Mouse (Mus musculus): ENCODE data around the gene Tubg1. TPM values are rescaled to one million over a fixed set of nuclear protein-coding genes. Genes with fewer than 3 reads are reported as not detected.

Tubg1 gene
- total RNA-seq, 2 experiments from 2014 or later, result 24.4 to 27.3 TPM

DNA sequence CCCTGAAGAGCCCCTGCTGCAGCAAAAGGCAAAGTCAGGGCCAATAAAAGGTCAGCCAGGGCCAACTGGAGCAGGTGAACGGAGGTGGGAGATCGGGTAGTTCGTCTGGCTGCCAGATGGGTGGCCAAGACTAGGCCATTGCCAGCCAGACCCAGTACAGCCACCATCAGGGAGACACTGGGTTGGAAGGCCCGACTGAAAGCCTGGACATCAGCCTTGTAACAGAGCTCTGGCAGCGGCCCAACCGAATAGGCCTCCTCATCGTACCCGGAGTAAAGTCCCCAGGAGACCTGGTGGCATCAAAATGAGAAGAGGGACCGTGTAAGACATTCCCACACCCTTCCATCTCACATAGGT lies 54.6 kb downstream of the Tubg1 start:
- DNase-seq (ENCODE audit: low spot score), result no peak
- intact Hi-C loops (cut with DNase I), result loop anchor here (1.0 kb wide), 2 partner anchors 78 to 92 kb away; partner anchors contain the start of gene Coasy

DNA sequence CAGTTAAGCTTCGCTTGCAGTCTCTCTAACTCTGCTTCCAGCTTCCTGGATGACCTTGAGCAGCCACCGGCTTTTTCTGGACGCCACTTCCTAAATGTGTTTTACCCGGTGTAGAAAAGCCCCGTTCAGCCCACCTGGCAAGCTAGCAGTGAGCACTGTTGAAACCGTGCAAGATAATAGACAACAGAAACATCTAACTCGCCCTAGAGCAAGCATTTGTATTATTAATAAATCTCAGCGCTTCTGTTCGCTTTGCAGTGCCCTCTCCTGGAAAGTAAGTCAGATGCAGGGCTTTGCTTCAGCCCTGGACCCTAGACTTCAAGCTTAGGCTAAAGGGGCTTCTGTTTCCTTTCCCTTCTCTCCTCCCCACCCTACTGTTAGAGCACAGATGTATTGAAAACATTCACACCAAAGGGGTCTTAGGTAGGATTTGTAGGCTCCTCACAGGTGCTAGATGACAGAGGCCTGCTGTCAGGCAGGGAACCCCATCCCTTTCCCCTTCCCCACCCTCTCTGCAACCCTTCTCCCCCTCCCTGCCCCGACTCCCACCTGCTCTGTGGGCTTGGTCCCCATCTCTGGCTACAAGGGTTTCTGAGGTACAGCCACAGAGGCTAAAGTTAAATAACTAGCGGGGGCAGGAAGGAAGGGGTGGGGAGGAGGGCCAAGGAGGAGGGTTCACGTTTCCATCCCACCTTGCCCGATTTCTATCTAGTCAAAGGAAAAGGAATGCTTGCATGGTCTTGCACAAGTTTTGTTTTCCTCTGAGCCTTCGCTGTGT lies 55.3 kb downstream of the Tubg1 start, which contains the start of gene Ccr10:
Ccr10 (minus strand) TSS at position 593 of the 778 bp plus-strand sequence.
- intact Hi-C loops (cut with DNase I), result loop anchor here (1.0 to 5.0 kb wide), 3 partner anchors 79 to 193 kb away; partner anchors contain the start of gene Coasy
- no peak for DNase-seq (ENCODE audit: low spot score)

DNA sequence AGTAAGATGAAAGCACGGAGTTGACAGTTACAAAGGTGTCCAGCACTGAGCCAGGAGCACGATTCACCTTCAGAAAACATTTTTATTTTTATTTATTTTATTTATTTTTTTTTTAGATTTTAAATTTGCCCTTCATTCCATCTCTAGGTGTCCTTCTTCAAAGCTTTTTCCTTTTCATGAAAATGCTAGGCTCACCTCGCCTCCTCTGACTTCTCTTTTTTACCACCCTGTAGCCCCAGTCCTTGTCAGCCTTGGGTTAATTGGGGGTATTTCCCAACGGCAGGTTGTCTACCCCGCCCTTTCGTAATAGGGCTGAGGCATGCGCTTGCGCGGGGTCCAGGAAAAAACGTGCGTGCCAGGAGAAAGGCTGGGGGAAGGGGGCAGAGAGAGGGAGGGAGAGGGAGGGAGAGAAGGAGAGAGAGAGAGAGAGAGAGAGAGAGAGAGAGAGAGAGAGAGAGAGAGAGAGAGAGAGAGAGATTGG lies 55.9 kb downstream of the Tubg1 start:
- intact Hi-C loops (cut with DNase I), result loop anchor here (5.0 kb wide), 1 partner anchor 193 kb away; no protein-coding TSS in a partner anchor
- DNase-seq (ENCODE audit: low spot score), result no peak

Small RNA genes within 50 kb of the gene (microRNA-seq; reads per million reads assigned to microRNA genes)
- gene Gm27626, result not detected

Other genes with a start within 250 kb of the Tubg1 start
- 100 to 1,000 TPM in 1 of 2 experiments, 10 to 100 TPM in 1; 91.3 to 119 TPM for gene Stat3, start 180.4 kb upstream of the Tubg1 start, total RNA-seq (2021)
- gene Cavin1, start 149.1 kb upstream of the Tubg1 start, total RNA-seq (2021), result 100 to 1,000 TPM; 275 to 277 TPM
- gene Atp6v0a1, start 110.5 kb upstream of the Tubg1 start, total RNA-seq (2021), result 10 to 100 TPM; 84.7 to 87.3 TPM
- 1 to 10 TPM; 8.0 to 8.7 TPM for gene Naglu, start 49.9 kb upstream of the Tubg1 start, total RNA-seq (2021)
- under 1 TPM; 0.55 to 0.64 TPM for gene Hsd17b1, start 41.5 kb upstream of the Tubg1 start, total RNA-seq (2021)
- gene Coasy, start 37.4 kb upstream of the Tubg1 start, total RNA-seq (2021), result 10 to 100 TPM; 15.8 to 17.1 TPM
- gene Mlx, start 32.7 kb upstream of the Tubg1 start, total RNA-seq (2021), result 10 to 100 TPM; 19.1 to 21.4 TPM
- 1 to 10 TPM; 3.1 TPM for gene Psmc3ip, start 24.5 kb upstream of the Tubg1 start, total RNA-seq (2021)
- 10 to 100 TPM; 34.0 to 35.5 TPM for gene Retreg3, start within 50 bp of the Tubg1 start, total RNA-seq (2021)
- 1 to 10 TPM; 2.5 to 3.9 TPM for gene Tubg2, start 36.0 kb downstream of the Tubg1 start, total RNA-seq (2021)
- gene Cntnap1, start 50.6 kb downstream of the Tubg1 start, total RNA-seq (2021), result 1 to 10 TPM; 1.7 to 2.4 TPM
- 10 to 100 TPM; 24.5 to 28.5 TPM for gene Plekhh3, start 51.4 kb downstream of the Tubg1 start, total RNA-seq (2021)
- under 1 TPM in 1 of 2 experiments, not detected in 1; 0.14 TPM for gene Ccr10, start 55.5 kb downstream of the Tubg1 start, total RNA-seq (2021)
- gene Ezh1, start 106.5 kb downstream of the Tubg1 start, total RNA-seq (2021), result 10 to 100 TPM; 26.0 to 30.4 TPM
- gene Ramp2, start 126.1 kb downstream of the Tubg1 start, total RNA-seq (2021), result 100 to 1,000 TPM in 1 of 2 experiments, 10 to 100 TPM in 1; 80.9 to 123 TPM
- gene Vps25, start 133.8 kb downstream of the Tubg1 start, total RNA-seq (2021), result 10 to 100 TPM; 78.2 to 85.0 TPM
- gene Wnk4, start 140.6 kb downstream of the Tubg1 start, total RNA-seq (2021), result 10 to 100 TPM in 1 of 2 experiments, 1 to 10 TPM in 1; 9.6 to 14.6 TPM
- gene Cntd1, start 159.1 kb downstream of the Tubg1 start, total RNA-seq (2021), result under 1 TPM; 0.10 to 0.28 TPM
- 10 to 100 TPM; 89.0 to 96.9 TPM for gene Coa3, start 159.2 kb downstream of the Tubg1 start, total RNA-seq (2021)
- 100 to 1,000 TPM in 1 of 2 experiments, 10 to 100 TPM in 1; 92.8 to 102 TPM for gene Becn1, start 182.3 kb downstream of the Tubg1 start, total RNA-seq (2021)
- gene Psme3, start 196.3 kb downstream of the Tubg1 start, total RNA-seq (2021), result 10 to 100 TPM; 80.6 to 88.8 TPM
- 1 to 10 TPM; 1.8 to 2.2 TPM for gene Aoc2, start 205.1 kb downstream of the Tubg1 start, total RNA-seq (2021)
- gene Aoc3, start 210.7 kb downstream of the Tubg1 start, total RNA-seq (2021), result 10 to 100 TPM; 13.9 to 18.5 TPM
- not detected for gene G6pc, start 247.6 kb downstream of the Tubg1 start, total RNA-seq (2021)